Mouse (Mus musculus): ENCODE measurements around the gene Lrsam1.

Gene Lrsam1

GRCm38 (mm10) chr2:32890280-32890679, 71.1 kb downstream of the Lrsam1 start:
- no peak for DNase-seq

GRCm38 (mm10) chr2:32888551-32888950, 72.9 kb downstream of the Lrsam1 start:
- no peak for DNase-seq

GRCm38 (mm10) chr2:32888029-32888428, 73.4 kb downstream of the Lrsam1 start:
- no peak for DNase-seq

- no peak for DNase-seq
Observed at GRCm38 (mm10) chr2:32884745-32885144, 76.7 kb downstream of the Lrsam1 start.

- DNase-seq, result no peak
Observed at GRCm38 (mm10) chr2:32882283-32883043, 79.0 kb downstream of the Lrsam1 start.

- peak; percentile 42 for DNase-seq
Observed at GRCm38 (mm10) chr2:32881723-32882122, 79.7 kb downstream of the Lrsam1 start.

GRCm38 (mm10) chr2:32881054-32881453, 80.4 kb downstream of the Lrsam1 start:
- no peak for DNase-seq

GRCm38 (mm10) chr2:32879593-32879992, 81.8 kb downstream of the Lrsam1 start:
- DNase-seq, result no peak

- DNase-seq, result no peak
Observed at GRCm38 (mm10) chr2:32878396-32878795, 83.0 kb downstream of the Lrsam1 start.

- DNase-seq, result no peak
Observed at GRCm38 (mm10) chr2:32877761-32878393, 83.5 kb downstream of the Lrsam1 start.

- no peak for DNase-seq
Observed at GRCm38 (mm10) chr2:32877303-32877702, 84.1 kb downstream of the Lrsam1 start.

GRCm38 (mm10) chr2:32876490-32877302, 84.7 kb downstream of the Lrsam1 start:
- peak; percentile 41 for DNase-seq

- DNase-seq, result peak; percentile 76
Observed at GRCm38 (mm10) chr2:32875675-32876489, 85.5 kb downstream of the Lrsam1 start, which contains the start of gene Fam129b. TSS of gene Fam129b (plus strand) at chr2:32876114.

Measured in cerebellum, adult 9-10 months (tissue).